Mouse (Mus musculus) bone marrow, adult 2 months (tissue): ENCODE measurements around the gene Foxr1. TPM values are rescaled to one million over a fixed set of nuclear protein-coding genes. Genes with fewer than 3 reads are reported as not detected.
A peak's percentile ranks its signal among the peaks of the same experiment; 100 is the strongest.
"Not testable (repeated sequence)": the region's sequence is repeated elsewhere in the genome, so short reads cannot be mapped to it uniquely, and the experiment has no call there.

Experiments
- H3K27ac ChIP-seq: fragments of 200-500 bp; 2 replicates; pipeline ENCODE4 v1.5.1; 2012; ENCODE audit warnings: low read depth, mild to moderate bottlenecking, control low read depth, inconsistent platforms, low read length; ENCODE audit not compliant: control insufficient read depth, poor library complexity, insufficient read depth
- H3K4me1 ChIP-seq: fragments of 200-500 bp; 2 replicates; pipeline ENCODE4 v1.6.1; 2011; ENCODE audit warnings: low read length; ENCODE audit not compliant: control insufficient read depth, insufficient read depth
- H3K4me3 ChIP-seq: fragments of 200-500 bp; replicated peaks from 2 replicates; pipeline ENCODE3; 2011; ENCODE audit warnings: mild to moderate bottlenecking, low read depth, low read length, control low read depth; ENCODE audit not compliant: control insufficient read depth
- CTCF ChIP-seq: fragments of 200-500 bp; IDR thresholded peaks from 2 replicates; pipeline ENCODE4 v1.5.1; 2011; ENCODE audit warnings: low read length, control low read depth; ENCODE audit not compliant: control insufficient read depth, insufficient read depth
- POLR2A ChIP-seq: fragments of 200-500 bp; IDR thresholded peaks from 2 replicates; pipeline ENCODE4 v1.6.1; 2011; ENCODE audit warnings: low read depth, mild to moderate bottlenecking, control low read depth, low read length, borderline replicate concordance; ENCODE audit not compliant: control insufficient read depth
- WGBS: fragments of 180-500 bp; shearing (Covaris S2); methylation state at CpG from one replicate; pipeline ENCODE4 v1.1.7; 2018; 5-methylcytosine and 5-hydroxymethylcytosine counted together
- polyA plus RNA-seq: library from polyadenylated mRNA; stranded (reverse); fragments of >200 nt; gene quantifications from 2 replicates; pipeline ENCODE4 v1.2.4, GENCODE M21; 2011; ENCODE audit warnings: low replicate concordance; ENCODE audit not compliant: missing spikeins, insufficient read depth, insufficient read length

The Foxr1 gene
- polyA plus RNA-seq, 1 experiment, result not detected

DNA sequence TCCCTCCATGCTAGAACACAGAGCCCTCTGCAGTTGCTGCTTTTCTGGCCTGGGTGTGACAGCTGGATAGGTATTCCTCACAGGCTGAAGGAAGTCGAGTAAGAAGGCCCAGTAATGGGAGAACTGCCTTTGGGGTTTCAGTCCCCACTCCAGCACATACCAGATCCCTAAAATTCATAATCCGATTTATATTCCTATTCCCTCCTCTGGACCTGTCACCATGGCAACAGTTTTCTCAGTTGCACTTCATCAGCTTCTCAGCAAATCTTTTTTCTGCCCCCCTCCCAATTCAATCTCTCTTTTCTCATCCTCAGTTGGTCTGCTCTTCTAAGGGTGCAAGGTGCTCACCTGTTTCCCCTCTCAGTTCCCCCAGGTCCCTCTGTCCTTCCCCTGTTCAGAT is 27.9 kb upstream of the Foxr1 start:
- no peak overlapping the region for H3K4me3 ChIP-seq
- WGBS, result 55% methylated on average over 2 of the region's 2 CpGs
- no peaks in the 10 kb centered on the region for H3K4me1 ChIP-seq
- no peak for TF ChIP-seq CTCF
- no peak for TF ChIP-seq POLR2A
- H3K27ac ChIP-seq, result no peak overlapping the region

DNA sequence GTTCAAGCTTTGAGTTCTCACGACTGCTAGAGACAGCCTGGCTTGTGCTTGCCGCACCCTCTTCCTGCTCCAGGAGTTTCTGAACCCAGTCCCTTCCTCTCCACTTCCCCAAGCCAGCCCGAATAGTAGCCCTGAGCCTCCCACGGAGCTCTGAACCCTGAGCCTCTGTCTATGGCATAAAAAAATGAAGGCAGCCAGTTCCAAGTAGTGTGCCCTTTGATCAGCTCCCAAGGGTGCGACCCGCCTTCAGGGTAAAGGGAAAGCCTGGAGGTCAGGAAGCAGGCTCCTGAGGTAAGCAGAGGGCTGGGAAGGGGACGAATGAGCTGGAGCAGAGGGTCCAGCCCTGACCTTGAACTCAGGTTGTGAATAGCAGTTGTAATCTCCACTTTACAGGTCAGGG is 27.3 kb upstream of the Foxr1 start:
- 58% methylated on average over 7 of the region's 7 CpGs for WGBS
- TF ChIP-seq CTCF, result no peak
- TF ChIP-seq POLR2A, result no peak
- H3K27ac ChIP-seq, result no peak overlapping the region
- no peaks in the 10 kb centered on the region for H3K4me1 ChIP-seq
- no peak overlapping the region for H3K4me3 ChIP-seq

DNA sequence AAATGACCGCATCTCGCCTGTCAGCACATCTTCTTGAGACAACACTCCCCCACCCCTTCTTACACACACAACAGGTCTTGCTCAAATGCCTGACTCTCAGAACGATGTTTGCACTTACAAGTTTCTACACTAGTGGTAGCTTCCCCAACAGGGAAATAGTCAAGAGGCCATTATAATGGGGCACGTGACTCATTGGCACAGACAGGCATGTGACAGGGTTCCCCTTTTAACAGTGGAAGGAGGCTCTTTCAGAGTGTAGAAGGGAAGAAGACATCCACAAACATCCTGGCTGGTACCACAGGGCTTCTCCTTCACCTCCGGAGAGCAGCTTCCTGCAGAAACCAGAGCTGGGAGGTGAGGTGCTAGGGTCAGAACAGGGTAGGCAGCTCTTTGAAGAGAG is 21.0 kb upstream of the Foxr1 start:
- WGBS, result 33% methylated on average over 5 of the region's 5 CpGs
- no peak for TF ChIP-seq POLR2A
- TF ChIP-seq CTCF, result no peak
- peaks cover 5% of the 10 kb centered on the region for H3K4me1 ChIP-seq
- H3K4me3 ChIP-seq, result no peak overlapping the region
- H3K27ac ChIP-seq, result peak overlapping the region; percentile 77; the same call in 1 of the 2 replicates

DNA sequence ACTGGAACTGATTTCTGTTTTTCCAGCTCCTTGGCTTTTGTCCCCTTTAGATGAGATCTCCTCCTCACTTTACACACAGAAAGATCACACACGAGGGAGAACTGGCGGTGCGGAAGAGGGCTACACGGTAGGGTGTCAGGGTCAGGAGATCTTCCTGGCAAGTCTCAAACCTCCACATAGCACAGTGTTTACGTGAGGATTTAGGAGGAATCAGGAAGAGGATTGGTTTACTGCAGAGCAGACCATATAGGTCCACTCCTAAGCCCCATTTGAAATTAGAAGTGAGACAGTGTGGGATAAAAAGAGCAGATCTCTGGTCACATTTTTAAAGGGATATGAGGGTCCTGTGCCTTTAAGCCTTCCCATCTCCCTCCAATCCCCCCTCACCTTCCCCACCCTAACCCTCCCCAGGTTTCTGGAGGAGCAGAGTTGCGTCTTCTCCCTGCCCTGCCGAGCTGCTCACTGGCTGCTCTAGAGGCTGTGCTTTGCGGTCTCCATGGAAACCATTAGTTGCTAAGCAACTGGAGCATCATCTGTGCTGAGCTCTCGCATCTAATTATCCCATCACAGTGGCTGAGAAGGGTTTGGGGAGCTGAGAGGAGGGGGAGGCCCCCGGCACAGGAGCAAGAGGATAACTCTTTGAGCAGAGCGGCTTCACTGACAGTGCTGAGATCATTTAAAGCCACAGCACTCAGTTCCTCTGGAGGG is 16.3 kb upstream of the Foxr1 start:
- WGBS, result 58% methylated on average over 11 of the region's 11 CpGs

DNA sequence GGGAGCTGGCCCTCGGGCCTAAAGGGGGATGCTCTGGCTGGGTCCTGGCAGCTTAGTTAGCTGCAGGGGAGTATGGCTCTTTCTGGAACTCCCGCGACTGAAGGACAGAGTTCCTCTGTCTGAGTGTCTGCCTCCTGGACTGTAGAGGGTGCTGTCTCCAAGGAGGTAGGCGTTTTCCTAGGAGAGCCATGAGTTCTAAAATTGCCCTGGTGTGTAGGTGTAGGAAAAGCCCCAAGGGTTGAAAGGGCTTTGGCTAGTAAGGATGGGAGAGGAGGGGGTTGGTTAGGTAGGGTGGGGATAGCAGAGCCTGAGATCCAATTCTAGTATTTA is 13.9 kb upstream of the Foxr1 start, which contains the start of gene Upk2:
Gene Upk2 (minus strand): TSS at position 86 of the 330 bp plus-strand sequence.
- Histone ChIP-seq H3K27ac (no peak within 1 kb of the TSS), H3K4me1 (no peaks in the 10 kb centered on the region; the same call in 1 of the 2 replicates), H3K4me3 (no peak within 1 kb of the TSS)
- 62% methylated on average over 4 of the region's 4 CpGs for WGBS
- TF ChIP-seq POLR2A, result no peak
- TF ChIP-seq CTCF, result no peak

More for the DNA sequence above, 16.3 kb upstream of the Foxr1 start:
- peaks cover 5% of the 10 kb centered on the region for H3K4me1 ChIP-seq
- no peak overlapping the region for H3K4me3 ChIP-seq
- H3K27ac ChIP-seq, result no peak overlapping the region
- TF ChIP-seq POLR2A, result no peak

DNA sequence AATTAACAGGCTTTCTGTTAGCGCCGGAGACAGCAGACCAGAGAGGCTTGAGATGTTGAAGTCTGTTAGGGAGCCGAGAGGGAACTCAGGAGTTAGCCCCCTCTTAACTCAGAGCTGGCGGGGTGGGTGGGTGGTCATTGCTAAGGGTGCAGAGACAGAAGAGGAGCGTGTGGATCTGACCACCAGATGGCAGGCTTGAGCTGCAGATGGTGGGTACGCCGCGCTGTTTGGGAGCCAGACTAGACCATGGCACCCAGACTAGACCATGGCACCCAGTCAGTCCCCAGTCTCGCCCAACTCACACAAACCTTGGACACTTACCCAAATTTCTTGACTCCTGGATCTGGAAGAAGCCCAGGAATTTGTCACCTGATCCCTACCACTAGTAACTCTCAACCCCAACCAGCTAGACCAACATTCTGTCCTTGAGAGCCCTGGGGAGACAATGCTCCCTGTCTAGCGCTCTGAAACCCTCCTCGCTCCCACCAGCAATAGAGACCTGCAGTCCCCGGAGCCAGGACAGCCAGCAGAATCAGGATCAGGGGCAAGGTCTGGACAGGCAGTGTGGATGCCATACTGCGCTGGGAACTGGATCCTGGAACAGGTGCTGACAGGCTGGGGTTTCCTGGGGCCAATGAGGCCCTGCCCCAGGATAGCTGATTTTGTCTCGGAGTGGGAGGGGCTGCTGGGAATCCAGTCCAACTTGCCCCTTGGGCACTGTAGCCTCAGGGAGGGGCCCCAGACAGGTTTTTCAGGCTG is 13.4 kb upstream of the Foxr1 start:
- 24% methylated on average over 14 of the region's 14 CpGs for WGBS
- TF ChIP-seq CTCF, result peak; percentile 99
- no peak for TF ChIP-seq POLR2A
- Histone ChIP-seq H3K4me1 (no peaks in the 10 kb centered on the region; the same call in 1 of the 2 replicates), H3K4me3 (no peak overlapping the region), H3K27ac (no peak overlapping the region)

DNA sequence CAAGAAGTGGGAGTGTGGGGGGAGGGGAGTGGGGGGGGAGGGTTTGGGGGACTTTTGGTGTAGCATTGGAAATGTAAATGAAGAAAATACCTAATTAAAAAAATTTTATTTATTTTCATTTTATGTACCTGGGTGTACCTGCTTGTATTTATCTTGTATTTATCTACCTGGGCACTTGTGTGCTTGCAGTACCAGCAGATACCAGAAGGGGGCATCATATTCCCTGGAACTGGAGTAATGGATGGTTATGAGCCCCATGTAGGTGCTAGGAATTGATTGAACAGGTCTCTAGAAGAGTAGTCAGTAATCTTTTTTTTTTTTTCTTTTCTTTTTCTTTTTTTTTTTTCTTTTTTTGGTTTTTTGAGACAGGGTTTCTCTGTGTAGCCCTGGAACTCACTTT is 9.5 kb upstream of the Foxr1 start:
- TF ChIP-seq CTCF (no peak), POLR2A (no peak)
- Histone ChIP-seq H3K4me1 (no peaks in the 10 kb centered on the region; the same call in 1 of the 2 replicates), H3K27ac (no peak overlapping the region), H3K4me3 (no peak overlapping the region)

DNA sequence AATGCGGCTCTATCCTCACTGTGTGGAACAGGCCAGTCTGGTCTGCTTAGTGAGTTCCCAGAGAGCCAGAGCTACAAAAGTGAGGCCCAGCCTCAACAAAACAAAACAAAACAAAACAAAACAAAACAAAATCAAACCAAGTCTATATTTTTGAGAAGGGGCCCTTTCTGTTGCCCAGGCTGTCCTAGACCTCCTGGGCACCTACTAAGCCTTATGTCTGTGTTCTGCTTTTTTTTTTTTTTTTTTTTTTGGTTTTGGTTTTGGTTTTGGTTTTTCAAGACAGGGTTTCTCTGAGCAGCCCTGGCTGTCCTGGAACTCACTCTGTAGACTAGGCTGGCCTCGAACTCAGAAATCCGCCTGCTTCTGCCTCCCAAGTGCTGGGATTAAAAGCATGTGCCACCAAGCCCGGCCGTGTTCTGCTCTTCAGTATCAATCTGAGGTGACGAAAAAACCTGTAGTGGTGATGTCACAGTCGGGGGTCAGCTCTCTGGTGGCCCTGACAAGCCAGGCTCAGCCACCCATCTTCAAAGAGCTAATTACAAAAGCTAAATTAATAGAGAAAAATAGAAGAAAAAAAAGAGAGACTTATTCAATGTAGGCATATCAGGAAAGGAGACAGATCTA is 3.6 kb upstream of the Foxr1 start:
- H3K4me1 ChIP-seq, H3K27ac ChIP-seq, H3K4me3 ChIP-seq: not testable (repeated sequence)
- 67% methylated on average over 7 of the region's 7 CpGs for WGBS
